Mouse (Mus musculus) kidney, adult 2 months (tissue): ENCODE data around the gene Ap5s1.

ENCODE experiments used
- CTCF ChIP-seq: fragments of 200-500 bp; conservative IDR thresholded peaks from 2 replicates; pipeline ENCODE4 v1.5.1; 2011; ENCODE audit warnings: low read depth, mild to moderate bottlenecking, control low read depth, low read length, moderate library complexity, mixed read lengths; ENCODE audit not compliant: insufficient read depth, insufficient read length
- POLR2A ChIP-seq: fragments of 200-500 bp; IDR thresholded peaks from one replicate; pipeline ENCODE4 v1.6.1; 2011; ENCODE audit warnings: low read depth, low read length, control low read depth

- no peak for TF ChIP-seq POLR2A
- no peak for TF ChIP-seq CTCF
Observed at GRCm38 (mm10) chr2:131232558-131232957, 25.7 kb downstream of the Ap5s1 start.
